Mouse (Mus musculus): ENCODE results near the gene Gnptab.
"Not testable (repeated sequence)": the region's sequence is repeated elsewhere in the genome, so short reads cannot be mapped to it uniquely, and the experiment has no call there.

The Gnptab gene

DNA sequence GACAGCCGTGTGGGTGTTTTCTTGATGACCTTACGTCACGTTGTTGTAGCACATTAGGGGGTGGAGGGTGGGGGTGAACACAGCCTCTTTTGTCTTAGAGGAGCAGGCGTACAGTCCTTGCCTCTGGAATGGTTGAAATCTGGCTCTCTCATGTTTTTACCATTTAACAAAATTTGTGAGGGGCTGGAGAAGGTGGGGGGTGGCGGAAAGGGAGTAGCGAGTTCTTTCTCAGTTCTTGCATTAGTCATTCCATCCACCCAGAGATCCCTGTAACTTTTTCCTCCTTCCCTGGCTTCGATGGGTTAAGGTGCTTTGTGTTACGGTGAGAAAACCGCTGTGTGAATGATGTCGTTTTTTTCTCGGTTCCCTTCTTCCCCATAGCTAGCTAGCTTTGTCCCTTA lies 41.2 kb downstream of the Gnptab start:
- no peak for DNase-seq

DNA sequence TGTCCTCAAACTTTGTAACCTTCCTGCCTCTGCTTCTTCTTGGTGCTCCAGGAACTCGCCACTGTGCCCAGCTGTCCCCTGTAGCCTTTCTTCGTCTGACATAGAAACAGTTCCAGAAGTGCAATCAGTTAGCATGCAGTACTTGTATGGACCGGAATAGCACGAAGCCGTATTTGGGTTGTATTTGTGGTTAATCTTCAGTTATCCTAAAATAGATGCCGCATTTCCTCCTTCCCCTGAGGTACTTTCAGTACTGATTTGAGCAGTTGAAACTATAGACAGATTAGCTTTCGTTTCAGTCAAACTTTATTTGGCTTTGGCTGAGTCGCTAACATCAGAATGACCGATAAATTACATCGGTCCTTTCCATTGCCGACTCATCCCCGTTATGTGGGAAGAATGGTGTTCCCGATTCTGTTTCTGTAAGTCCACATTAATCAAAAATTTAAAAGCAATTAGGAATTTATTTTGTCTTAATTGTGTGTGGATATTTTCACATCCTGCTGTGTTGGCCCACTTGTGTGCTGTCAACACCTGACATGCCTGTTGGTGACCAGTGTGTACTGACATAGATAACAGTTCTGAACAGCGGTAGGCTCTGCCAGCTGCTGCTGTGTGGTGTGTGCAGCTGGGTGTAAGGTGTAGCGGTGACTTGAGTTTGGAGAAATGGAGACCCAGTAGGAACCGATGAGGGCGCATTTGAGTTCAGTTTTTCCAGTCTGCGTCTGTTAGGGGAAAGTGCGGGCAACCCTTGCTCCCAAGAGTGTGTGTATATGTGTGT lies 41.9 kb downstream of the Gnptab start:
- DNase-seq, result peak; percentile 40 to 46

DNA sequence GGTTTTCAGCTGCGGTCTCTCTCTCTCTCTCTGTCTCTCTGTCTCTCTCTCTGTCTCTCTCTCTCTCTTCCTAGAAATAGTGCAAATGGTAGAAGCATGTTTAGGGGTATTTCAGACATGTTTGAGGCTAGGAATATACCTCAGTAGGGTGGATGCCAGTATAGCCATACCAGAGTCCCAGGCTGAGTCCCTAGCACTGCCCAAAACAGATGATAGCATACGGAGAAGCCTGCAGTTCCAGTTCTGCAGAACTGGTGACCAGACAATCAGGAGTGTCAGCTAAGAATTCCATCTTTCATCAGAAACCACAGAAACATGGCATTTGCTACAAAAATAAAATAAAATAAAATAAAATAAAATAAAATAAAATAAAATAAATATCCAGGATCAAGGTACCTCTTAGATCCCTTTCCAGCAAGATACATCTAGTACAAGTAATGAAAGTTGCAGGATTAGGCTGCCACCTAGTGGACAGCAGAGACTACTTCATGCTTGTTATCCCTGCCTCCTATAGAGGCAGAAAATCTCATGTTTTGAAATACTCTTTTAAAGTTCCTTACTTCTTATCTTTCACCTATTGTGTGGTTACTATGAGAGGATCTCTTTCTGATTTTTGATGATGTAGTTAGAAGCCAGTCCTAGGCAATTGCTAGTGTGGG lies 47.4 kb downstream of the Gnptab start:
- peak; percentile 68 to 75 for DNase-seq

DNA sequence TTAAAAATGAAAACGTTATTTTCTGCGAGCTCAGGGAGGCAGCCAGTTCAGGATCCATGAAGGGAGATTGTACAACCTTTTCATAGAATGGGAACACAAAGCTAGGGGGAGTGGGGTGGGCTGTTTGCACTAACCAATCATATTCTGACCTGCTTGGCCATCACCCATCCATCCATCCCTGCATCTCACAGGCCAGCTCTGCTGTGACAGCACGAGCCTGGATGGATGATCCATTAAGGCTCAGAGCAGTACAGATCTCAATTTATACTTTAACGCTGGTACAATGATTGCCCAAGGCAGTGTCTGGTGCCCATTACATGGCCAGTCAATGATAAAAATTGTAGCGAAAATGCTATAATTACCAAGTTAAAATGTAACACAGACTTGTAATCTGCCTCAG lies 48.0 kb downstream of the Gnptab start:
- DNase-seq, result no peak

DNA sequence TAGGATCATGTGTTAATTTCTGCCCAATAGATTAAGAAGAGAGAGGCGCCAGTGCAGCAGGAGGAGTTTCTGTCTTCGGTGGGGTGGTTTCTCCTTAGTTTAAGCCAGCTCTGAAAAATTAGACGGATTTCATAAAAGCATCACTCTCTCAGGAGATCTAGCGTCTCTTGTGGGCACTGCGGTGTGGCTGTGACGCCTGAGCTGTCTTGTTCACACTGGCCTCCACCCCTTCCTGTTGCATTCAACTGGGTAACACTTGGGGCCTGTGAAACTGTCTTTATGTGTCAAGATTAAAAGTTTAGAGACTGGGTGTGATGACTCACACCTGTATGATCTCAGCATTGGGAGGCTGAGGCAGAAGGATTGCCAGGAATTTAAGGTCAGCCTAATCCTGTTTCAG lies 49.1 kb downstream of the Gnptab start:
- DNase-seq, result no peak

DNA sequence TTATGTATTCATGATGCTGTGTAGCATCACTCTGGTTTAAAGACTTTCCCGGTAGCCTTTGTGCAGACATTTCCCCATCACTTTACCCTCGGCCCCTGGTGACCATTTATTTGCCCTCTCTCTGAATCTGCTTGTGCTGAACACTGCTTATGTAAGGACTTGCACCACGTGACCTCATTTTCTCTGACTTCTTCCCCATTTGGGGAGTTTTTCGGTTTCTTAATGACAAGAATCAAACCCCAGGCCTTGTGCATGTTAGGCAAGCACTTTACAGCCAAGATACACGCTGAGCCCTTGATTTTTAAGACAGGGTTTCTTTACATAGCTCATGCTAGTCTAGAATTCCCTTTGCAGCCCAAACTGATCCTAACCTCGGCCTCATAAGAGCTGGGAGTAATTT lies 62.3 kb downstream of the Gnptab start:
- no peak for DNase-seq

DNA sequence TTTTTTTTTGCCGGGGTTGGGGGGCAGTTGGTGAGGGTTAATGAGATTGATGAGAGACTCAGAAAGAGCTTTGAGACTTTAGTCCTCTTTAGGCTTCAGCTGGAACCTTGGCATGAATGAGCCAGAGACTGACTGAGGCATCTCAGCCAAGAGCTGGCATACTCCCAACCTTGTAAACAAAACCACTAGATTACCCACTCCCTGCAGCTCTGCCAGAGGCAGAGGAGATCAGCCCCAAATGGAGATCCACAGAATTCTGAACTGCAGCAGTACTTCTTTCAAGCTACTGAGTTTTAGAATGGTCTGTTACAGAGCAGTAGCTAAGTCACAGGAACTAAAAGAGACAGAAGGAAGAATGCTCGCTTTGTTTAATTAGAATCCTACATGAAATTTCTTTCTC lies 72.3 kb downstream of the Gnptab start:
- DNase-seq, result no peak

DNA sequence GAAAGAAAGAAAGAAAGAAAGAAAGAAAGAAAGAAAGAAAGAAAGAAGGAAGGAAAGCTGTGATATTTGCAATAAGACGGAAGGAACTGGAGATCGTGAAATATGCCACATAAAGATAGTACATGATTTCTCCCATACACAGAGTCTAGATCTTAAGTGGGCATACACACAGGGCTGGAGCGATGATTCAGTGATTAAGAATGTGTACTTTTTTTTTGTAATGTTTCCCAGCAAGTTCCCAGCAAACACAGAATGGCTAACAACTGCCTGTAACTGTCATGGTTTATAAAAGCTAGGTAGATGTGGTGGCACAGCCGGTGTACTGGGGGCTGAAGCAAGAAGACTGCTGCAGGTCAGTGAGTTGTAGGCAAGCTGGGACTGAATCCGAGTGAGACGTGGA lies 73.1 kb downstream of the Gnptab start:
- no peak for DNase-seq

DNA sequence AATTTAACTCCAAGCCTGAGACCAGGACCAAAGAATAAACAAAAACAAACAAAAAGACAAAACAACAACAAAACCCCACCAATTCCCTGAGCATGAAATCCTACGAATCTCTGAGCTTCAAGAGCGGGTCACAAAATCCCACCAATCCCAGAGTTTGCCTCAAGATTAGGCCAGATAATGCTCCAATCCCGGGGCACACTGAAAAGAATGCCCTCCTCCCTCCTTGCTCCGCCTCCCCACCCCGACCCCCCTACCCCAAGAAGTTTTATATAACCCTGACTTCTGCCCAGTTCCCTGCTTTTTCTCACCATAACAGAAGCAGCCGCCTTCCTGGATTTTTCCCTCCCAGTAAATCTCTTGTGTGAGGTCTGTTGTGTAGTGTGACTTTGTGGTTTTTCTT lies 78.9 kb downstream of the Gnptab start:
- no peak for DNase-seq

DNA sequence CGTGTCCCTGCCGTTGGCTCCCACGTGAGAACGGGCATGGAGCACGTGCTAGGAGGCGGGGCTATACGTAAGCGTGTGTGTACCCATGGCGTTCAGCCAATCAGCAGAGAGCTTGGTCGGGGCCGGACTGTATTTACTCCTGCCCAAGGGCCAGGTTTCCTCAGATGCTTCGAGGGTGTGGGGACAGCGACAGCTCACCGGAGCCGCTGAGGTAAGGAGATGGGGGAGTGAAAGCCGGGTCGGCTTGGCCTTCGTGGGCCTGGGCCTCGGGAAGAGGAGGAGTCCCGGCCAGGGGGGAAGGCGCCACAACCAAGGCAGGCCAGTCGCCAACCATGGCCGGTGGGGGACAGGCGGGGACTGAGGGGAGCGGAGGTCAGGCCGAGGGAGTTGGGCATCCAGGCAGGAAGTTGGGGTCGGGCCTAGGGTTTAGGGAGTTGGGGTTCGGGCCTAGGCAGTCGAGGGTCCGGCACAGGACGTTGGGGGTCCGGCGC lies 80.6 kb downstream of the Gnptab start, which contains the start of gene Sycp3:
TSS of gene Sycp3 (plus strand) at position 68 of the 491 bp plus-strand sequence.
- no peak for DNase-seq

DNA sequence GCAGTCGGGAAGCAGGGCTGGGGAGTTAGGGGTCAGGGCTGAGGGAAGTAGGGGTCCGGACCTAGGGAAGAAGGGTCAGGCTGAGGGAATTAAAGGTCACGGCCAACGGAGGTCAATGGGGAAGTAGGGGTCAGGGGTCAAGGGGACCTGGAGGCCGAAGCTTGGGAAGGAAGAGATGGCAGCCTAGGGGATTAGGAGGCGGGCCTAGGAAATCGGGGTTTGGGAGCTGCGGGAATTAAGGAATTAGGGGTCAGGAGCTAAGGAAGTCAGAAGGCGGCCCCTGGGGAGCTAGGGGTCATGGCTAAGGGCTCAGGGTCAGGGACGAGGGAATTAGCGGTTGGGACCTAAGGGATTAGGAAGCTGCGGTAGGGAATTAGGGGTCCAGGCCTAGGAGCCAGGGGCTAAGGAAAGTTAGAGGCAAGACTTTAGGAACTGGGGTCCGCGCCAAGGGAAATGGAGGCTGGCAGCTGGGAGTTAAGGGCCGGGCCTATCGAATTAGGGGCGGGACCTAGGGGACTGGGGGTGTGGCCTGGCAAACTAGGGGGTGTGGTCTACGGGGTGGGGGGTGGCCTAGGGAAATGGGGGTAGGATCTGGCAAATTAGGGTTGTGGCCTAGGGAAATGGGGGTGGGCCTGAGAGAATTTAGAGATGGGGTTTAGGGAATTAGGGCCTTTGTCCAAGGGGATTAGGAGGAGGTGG lies 81.3 kb downstream of the Gnptab start:
- no peak for DNase-seq

DNA sequence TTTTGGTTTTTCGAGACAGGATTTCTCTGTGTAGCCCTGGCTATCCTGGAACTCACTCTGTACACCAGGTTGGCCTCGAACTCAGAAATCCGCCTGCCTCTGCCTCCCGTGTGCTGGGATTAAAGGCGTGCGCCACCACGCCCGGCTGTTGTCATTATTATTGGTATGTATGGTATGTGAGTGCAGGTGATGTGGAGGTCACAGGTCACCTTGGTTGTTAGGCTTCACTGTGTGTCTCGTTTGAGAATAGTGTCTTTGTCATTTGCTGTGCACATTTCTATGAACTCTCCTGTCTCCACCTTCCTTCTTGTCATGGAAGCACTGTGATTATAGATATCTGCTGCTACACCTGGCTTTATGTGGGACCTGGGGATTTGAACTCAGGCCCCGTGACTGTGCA lies 103.9 kb downstream of the Gnptab start:
- DNase-seq, result not testable (repeated sequence)

DNA sequence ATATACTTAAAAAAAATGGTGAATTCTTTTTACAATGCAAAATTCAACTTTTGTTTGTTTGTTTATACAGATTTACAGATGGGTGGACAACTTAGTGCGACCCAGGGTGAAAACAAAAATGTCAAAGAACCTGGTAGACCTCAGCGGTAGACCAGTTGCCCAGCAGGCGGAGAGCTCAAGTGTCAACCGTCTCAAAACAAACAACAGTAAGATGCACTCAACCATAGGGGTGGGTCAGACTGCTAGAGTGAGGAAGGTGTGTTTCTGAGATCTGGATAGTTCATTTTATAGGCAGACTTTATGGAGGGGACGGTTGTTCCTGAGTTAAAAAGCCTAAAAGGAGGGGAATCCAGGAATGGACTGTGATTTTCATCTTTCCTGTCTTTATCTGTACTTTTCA lies 109.7 kb downstream of the Gnptab start:
- DNase-seq, result no peak

DNA sequence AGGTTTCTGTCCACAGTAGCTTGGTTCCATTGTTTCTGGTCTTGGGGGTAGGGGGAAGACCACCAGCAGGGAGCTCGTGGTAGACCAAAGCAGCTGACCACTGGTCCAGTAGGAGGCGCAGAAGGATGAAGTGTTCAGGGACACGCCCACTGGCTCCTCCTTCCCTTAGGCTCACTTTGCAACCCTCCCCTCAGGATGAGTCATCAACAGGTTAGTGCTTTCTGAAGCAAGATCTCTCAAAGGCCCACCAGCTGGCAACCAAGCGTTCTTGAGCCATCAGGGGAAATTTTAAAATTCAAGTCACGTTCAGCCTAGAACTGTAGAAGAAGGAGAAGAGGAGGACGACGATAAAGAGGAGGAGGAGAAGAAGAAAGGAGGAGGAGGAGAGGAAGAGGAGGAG lies 112.7 kb downstream of the Gnptab start:
- DNase-seq, result no peak

DNA sequence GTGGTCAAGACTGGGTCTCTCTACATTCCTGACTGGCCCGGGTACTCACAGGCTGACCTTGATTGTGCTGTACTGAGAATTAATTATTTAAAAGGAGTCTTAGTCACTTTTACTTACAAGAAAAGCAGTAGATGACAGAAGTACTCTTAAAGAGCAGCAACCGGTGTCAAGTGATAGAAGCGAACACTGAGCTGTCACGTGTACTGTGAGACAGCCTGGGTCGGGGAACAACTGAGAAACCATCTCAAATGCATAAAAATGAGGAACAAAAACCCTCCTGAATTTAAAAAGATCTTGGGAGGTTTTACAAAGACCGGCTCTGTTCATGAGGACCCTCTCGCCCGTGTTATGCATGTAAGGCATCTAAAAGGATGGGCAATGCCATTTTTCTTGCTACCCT lies 113.7 kb downstream of the Gnptab start:
- no peak for DNase-seq

DNA sequence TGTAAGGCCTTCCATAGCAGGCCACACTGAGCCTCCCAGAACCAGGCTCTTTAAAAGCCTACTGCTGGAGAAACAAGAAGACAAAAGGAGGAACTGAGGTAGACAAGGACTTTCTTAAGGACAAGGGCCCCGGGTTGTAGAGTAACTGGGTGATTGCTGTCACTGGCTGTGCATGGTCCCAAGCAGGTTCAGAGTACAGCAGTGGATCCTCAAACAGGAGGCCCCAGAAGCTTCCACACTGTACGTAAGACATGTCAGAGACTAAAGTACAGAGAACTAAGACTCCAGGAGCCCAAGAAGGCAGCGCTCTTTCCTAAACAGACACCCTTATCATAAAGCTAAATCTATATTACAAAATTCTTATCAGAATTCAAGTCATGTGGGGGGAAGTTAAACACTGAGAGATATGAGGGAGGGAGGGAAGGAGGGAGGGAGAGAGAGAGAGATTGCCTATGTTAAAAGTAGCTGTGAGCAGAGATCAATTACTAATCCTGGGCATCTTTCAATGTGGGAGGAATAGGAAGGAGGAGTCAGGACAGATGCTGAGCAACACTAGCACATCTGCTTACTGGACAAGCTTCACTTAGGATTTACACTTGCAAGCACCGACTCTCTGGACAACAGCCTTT lies 116.1 kb downstream of the Gnptab start:
- DNase-seq, result no peak

Data from B cell, adult 2 months (primary cell).